Mouse (Mus musculus) layer of hippocampus, adult 2 months (tissue): ENCODE results near the gene Skida1. TPM values are rescaled to one million over a fixed set of nuclear protein-coding genes. Genes with fewer than 3 reads are reported as not detected.

ENCODE experiments used
- DNase-seq, 2 experiments: peaks; one replicate each; pipeline ENCODE4 v3.0.0; 2022; ENCODE audit warnings: low spot score in 2 of 2
- H3K27ac ChIP-seq: fragments of 200-600 bp; 2 replicates; pipeline ENCODE4 v1.8.1; 2022
- H3K4me3 ChIP-seq: fragments of 200-600 bp; 2 replicates; pipeline ENCODE4 v1.8.1; 2022; ENCODE audit warnings: mild to moderate bottlenecking
- CTCF ChIP-seq: fragments of 200-600 bp; conservative IDR thresholded peaks from 2 replicates; pipeline ENCODE4 v1.8.1; 2022; ENCODE audit warnings: antibody characterized with exemption, mild to moderate bottlenecking, moderate library complexity
- total RNA-seq, 2 experiments: library from RNA; stranded (reverse); gene quantifications; 2 replicates each; pipeline ENCODE4 v1.2.3; 2021

Skida1 gene
- total RNA-seq, 2 experiments from 2014 or later: 16.8 to 16.9 TPM

- TF ChIP-seq CTCF: no peak
- H3K4me3 ChIP-seq: no peak overlapping the region
- no peak overlapping the region for H3K27ac ChIP-seq
- DNase-seq: no peak
Observed at GRCm38 (mm10) chr2:18052581-18052980, 3.7 kb upstream of the Skida1 start.

- Histone ChIP-seq H3K27ac (no peak overlapping the region), H3K4me3 (no peak overlapping the region)
- no peak for TF ChIP-seq CTCF
- DNase-seq: no peak
Observed at GRCm38 (mm10) chr2:18051831-18052170, 3.0 kb upstream of the Skida1 start.

DNA sequence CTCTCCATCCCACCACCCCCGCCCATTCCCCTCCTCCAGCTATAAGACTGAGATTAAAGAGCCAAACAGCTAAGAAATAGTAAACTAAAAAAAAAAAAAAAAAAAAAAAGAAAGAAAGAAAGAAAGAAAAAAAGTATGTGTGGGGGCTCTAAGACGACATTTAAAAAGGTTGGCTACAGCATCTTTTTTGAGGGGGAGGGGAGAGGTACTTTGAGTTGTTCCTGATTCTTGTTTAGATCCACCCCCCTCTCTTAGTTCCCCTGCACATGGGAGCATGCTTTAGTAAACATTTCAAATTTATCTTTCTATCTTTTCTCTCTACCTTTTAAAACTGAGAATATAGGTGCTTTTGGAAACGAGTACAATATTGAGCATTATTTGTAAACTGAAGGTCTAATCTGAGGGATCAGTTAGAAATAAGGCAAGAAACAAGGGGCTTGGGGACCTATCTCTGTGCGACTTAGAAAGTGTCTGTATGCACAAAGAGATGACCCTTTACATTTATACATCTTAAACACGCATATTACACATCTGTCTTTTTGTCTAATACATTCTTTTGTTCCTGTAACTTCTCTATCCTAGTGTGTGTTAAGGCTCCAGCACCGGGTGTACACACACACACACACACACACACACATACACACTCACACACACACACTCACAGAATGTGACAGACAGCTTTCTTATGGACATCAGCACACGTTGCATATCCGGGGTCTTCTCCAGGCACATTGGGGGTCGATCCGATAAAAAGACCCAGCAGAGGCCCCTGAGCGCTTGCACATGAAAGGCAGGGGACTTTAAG lies 2.4 kb upstream of the Skida1 start:
- Histone ChIP-seq H3K27ac (peak overlapping the region; percentile 99), H3K4me3 (peak overlapping the region; percentile 45; the same call in 1 of the 2 replicates)
- TF ChIP-seq CTCF: no peak
- no peak for DNase-seq

GRCm38 (mm10) chr2:18050541-18050985 lies 1.7 kb upstream of the Skida1 start:
- no peak for TF ChIP-seq CTCF
- Histone ChIP-seq H3K27ac (peak overlapping the region; percentile 99), H3K4me3 (peak overlapping the region; percentile 45)
- no peak for DNase-seq

DNA sequence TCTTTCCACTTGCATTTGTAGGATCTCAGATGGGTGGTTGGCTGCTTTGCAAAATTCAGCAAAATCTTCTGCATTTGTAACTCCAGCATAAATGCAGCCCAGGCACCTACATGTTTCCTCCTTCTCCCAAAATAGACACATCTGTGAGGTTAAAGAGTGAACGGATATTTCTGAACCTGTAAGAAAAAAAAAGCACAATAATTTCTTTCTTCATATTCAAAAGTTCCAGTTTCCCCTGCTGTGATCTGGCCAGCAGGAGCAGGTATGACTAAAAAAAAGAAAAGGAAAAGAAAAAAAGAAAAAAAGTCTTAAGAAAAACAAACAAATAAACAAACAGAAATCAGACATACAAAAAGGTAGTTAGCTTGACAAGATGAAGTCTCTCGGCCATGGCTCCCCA lies 1.2 kb upstream of the Skida1 start:
- Histone ChIP-seq H3K4me3 (peak overlapping the region; percentile 45), H3K27ac (peak overlapping the region; percentile 99)
- no peak for TF ChIP-seq CTCF
- DNase-seq: no peak

- Histone ChIP-seq H3K4me3 (peak overlapping the region; percentile 80), H3K27ac (peak overlapping the region; percentile 99)
- no peak for DNase-seq
- TF ChIP-seq CTCF: no peak
Observed at GRCm38 (mm10) chr2:18049279-18049821, 499 bp upstream of the Skida1 start.

DNA sequence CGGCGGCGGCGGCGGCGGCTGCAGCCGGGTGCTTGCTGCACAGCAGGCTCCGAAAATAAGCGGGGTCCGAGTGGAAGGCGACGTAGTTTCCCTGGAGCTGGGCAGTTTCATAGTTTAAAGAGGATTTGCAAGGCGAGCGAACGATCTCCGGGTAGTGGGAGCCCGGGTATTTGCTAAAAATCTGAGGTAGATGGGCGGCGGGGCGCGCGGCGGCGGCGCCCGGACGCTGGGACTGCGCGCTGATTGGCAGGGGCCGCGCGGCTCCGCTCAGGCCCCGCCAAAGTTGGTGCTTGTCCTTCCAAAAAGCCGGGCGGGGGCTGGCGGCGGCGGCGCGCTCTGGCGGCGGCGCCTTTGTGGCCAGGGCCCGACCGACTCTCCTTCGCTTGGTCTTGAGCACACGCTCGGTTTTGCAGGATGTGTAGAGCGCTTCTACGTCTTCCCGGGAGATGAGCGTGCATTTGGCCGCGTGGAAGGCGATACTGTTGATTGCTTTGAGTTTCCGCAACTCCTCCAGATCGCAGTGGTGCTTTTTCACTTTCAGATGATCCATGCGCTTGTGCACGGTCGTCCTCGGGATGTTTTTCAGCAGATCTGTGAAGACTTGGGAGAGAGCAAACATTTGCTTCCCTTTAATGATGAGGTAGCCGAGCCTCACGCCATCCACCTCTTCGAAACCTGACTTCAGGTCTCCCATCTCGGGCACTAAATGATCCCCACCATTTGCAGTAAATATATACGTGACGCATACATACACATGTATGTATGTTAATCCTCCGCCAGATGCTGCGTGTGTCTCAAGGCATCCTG lies 1.0 kb downstream of the Skida1 start:
- no peak for TF ChIP-seq CTCF
- H3K4me3 ChIP-seq: peak overlapping the region; percentile 80
- peak in 1 of 2 experiments; percentile 69 for DNase-seq

GRCm38 (mm10) chr2:18046758-18047645 lies 1.8 kb downstream of the Skida1 start:
- TF ChIP-seq CTCF: no peak
- Histone ChIP-seq H3K4me3 (peak overlapping the region; percentile 80), H3K27ac (peak overlapping the region; percentile 99)
- peak in 1 of 2 experiments; percentile 57 for DNase-seq

More for the DNA sequence above, 1.0 kb downstream of the Skida1 start:
- H3K27ac ChIP-seq: peak overlapping the region; percentile 99

DNA sequence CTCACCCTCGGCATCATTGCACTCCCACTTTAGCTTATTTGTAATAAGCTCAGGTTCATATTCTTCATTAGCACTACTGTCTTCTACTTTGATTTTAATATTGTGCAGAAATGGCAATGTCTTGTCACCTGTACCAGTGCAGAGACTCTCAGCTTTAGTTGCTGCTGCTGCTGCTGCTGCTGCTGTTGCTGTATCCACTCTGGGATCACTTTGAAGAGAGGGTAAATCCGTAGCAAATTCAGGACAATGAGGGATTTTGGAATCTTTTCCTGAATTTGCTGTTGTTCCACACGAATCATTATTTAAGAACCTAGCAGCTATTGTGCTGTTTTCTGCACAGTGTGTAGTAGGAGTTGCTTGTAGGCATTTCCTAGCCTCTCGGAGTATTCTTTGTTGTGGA lies 2.7 kb downstream of the Skida1 start:
- TF ChIP-seq CTCF: no peak
- no peak for DNase-seq
- Histone ChIP-seq H3K27ac (peak overlapping the region; percentile 99), H3K4me3 (peak overlapping the region; percentile 80)

GRCm38 (mm10) chr2:18045781-18046181 lies 3.1 kb downstream of the Skida1 start:
- no peak for TF ChIP-seq CTCF
- Histone ChIP-seq H3K27ac (peak overlapping the region; percentile 99), H3K4me3 (peak overlapping the region; percentile 80)
- no peak for DNase-seq

DNA sequence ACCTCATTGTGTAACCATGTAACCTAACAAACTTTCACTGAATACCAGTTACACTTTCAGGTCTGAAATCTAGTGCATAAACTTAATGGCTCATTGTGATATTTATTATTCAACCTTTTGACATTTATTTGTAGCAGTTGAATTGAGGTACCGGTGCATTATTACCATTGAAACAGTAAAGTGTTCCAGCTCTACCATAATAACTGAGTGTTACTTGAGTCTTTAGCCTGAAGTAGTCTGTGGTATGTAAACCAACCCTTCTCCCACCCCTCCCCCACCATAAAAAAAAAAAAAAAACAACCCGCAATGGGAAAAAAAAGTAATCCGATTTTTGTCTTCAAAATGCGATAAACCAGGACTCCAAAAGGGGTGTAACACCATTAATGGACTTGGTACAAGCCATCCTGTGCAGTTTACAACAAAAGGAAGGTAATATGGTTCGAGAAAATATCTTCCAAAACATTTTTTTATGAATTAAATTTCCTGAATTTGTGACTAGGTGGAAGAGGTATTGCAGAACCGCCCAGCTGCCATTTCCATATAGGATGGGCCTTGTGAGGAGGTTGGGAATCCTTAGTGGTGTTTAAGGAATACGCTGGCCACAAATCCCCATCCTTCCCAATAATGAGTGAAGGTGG lies 3.6 kb downstream of the Skida1 start:
- peak overlapping the region; percentile 99 for H3K27ac ChIP-seq
- TF ChIP-seq CTCF: no peak

DNA sequence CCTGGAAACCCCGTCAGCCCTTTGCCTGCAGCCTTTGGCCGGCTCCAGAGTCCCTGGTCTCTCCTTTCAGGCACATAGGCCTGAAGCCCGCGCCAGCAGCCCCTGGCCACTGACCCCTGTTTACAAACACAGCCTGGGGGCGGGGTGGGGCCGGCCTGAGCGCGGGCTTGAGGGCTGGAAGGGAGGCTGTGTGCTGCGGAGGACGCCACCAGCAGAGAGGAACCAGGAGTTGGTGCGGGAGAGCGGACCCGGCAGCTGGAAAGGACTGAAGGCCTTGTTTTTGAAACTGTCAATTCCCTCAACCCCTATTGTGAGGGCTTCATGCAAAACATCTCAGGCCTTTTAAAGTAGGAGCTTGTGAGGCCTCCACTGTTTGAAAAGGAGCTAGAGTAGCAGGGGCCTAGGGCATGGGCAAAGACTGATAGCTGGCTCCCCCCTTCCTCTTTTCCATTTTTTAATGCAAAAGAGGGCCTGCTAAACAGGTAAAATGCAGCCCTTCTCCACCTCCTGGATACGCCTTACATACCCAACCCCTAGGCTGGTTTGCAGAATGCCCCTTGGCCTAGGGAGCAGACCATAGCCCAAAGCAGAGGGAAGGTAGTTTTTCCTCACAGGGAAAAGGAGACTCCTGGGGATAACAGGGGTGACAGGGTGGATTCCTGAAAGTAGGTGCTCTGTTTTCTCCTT lies 7.5 kb downstream of the Skida1 start:
- TF ChIP-seq CTCF: no peak
- no peak overlapping the region for H3K4me3 ChIP-seq
- H3K27ac ChIP-seq: peak overlapping the region; percentile 74
- no peak for DNase-seq

More for the DNA sequence above, 3.6 kb downstream of the Skida1 start:
- peak overlapping the region; percentile 80 for H3K4me3 ChIP-seq
- DNase-seq: no peak
